Mouse (Mus musculus) lung, postnatal 0 days (tissue): ENCODE data around the gene Pus3.

ENCODE experiments used
- CTCF ChIP-seq: IDR thresholded peaks from 2 replicates; pipeline ENCODE4 v1.5.1; 2016; ENCODE audit warnings: antibody characterized with exemption, mild to moderate bottlenecking
- EP300 ChIP-seq: IDR thresholded peaks from 2 replicates; pipeline ENCODE4 v1.6.1; 2016; ENCODE audit warnings: antibody characterized with exemption, mild to moderate bottlenecking, control low read depth

DNA sequence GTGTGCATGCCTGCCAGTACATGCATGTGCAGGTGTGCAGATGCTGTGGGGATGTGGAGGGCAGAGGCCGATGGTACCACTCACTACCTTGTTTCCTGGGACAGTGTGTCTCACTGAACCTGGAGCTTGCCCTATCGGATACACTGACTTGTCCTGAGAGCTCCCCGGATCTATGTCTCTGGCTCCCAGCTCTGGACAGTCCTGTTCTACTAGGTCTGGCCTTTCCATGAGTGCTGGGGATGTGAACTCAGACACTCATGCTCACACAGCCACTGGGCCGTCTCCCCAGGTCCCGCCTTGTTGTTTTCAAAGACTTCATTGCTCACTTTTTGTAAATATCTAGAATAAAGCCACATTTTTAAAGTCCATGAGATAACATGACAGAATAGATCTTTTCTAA is 17.4 kb upstream of the Pus3 start:
- TF ChIP-seq CTCF (no peak), EP300 (no peak)
